Mouse (Mus musculus) thymus, postnatal 10 days (tissue): ENCODE results near the gene Dnajb12.

ENCODE experiments used
- DNase-seq, 2 experiments: peaks; one replicate each; pipeline ENCODE4 v3.0.0; 2021; ENCODE audit warnings: low spot score in 2 of 2

The Dnajb12 gene

DNA sequence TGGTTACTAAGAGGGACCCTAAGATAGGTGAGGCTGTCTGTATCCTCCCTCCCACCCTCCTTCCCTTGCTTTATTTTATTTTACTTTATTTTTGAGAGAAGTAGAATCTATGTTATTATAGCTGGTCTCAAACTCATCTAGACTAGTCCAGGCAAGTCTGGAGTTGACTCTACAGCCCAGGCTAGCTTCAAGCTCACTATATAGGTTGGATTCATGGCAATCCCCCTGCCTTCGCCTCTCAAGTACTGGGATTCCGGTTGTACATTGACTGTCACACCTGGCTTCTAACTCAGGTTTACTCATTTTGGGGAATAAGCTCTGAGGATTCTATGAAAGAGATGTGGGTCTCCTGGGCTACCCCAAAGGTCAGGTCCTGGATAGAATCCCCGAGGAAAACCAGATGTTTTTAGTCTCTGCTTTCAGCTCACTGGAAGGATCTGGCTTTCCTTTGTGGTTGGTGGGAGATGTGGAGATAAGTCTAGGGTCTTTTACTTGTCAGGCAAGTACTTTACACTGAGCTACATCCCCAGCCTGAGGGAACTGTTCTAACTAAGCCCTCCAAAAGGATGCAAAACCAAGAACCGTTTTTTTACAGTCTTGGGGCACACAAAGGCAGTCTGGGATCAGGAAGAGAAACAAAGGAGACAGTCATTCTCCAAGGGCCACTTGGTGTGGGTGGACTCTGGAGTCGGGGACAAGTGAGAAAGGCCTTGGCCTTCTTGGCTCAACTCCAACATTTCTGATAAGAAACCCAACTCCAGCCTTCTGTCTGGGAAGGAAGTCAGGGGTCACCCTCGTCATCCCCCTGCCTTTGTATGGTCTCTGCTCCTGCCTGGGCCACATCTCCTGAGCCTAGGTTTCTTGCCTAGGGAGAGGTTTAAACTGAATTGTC, 69.3 kb downstream of the Dnajb12 start:
- no peak for DNase-seq
